Mouse (Mus musculus): ENCODE results near the gene Lhfpl2.

DNA sequence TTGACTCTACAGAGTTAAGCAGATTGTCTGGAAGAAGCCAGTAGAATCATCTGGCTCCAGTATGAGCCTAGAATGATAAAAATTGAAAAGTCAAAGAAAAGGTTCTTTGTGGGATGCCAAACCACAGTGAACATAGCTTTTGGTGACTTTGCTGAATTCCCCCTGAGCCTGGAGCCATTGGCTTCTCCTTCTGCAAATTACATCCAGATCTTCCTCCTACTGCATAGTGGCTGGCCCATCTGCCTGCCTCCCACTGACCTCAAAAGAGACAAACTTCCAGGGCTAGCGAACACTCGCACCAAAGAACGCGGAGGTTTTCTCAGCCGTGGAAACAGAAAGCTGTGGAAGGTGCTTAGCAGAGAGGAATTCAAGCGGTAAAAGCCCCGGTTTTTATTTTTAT lies 49.4 kb downstream of the Lhfpl2 start:
- TF ChIP-seq POLR2A (IDR thresholded peaks at IDR 0.05; ENCODE audit: borderline replicate concordance, insufficient read depth, low read length): no peak
- TF ChIP-seq CTCF (IDR thresholded peaks at IDR 0.05; ENCODE audit: borderline replicate concordance, insufficient read depth, low read depth, low read length): no peak
